Mouse (Mus musculus) embryonic facial prominence, embryonic 11.5 days (tissue): ENCODE results near the gene Peg3. TPM values are rescaled to one million over a fixed set of nuclear protein-coding genes. Genes with fewer than 3 reads are reported as not detected.

ENCODE experiments used
- polyA plus RNA-seq: library from polyadenylated mRNA; unstranded; fragments of >200 nt; fragmentation: Nextera tagmentation; extraction: Ambion mirVana; gene quantifications from 2 replicates; pipeline ENCODE4 v1.2.1, GENCODE M21; 2014

Peg3 gene
- polyA plus RNA-seq, 1 experiment from 2014 or later, result 207 TPM

Other genes with a start within 250 kb of the Peg3 start
- not detected in 2 replicates for gene Olfr5, start 243.5 kb downstream of the Peg3 start, polyA plus RNA-seq
- not detected in 2 replicates for gene Olfr1347, start 230.7 kb downstream of the Peg3 start, polyA plus RNA-seq
- gene Olfr1348, start 221.7 kb downstream of the Peg3 start, polyA plus RNA-seq, result not detected in 2 replicates
- not detected in 2 replicates for gene Olfr1349, start 207.5 kb downstream of the Peg3 start, polyA plus RNA-seq
- not detected in 2 replicates for gene Olfr1350, start 165.6 kb downstream of the Peg3 start, polyA plus RNA-seq
- 2.8 and 2.9 TPM in 2 replicates for gene Zim1, start 34.0 kb downstream of the Peg3 start, polyA plus RNA-seq
- gene Usp29, start 147 bp upstream of the Peg3 start, polyA plus RNA-seq, result 13.3 and 15.2 TPM in 2 replicates